Mouse (Mus musculus) stomach, embryonic 16.5 days (tissue): ENCODE measurements around the gene Sqstm1. TPM values are rescaled to one million over a fixed set of nuclear protein-coding genes. Genes with fewer than 3 reads are reported as not detected.
A peak's percentile ranks its signal among the peaks of the same experiment; 100 is the strongest.

Experiments
- ATAC-seq: fragments of 200-750 bp; cut with Nextera tagmentation; 2 replicates; pipeline ENCODE4 v1.8.0; 2017; ENCODE audit warnings: moderate number of reproducible peaks, moderate TSS enrichment; ENCODE audit not compliant: insufficient read depth, low FRiP score
- H3K27ac ChIP-seq: fragments of 300-500 bp; sonication (generic); 2 replicates; pipeline ENCODE4 v1.5.1; 2014; ENCODE audit warnings: low read length
- H3K27me3 ChIP-seq: fragments of 300-500 bp; sonication (generic); 2 replicates; pipeline ENCODE4 v1.6.1; 2014; ENCODE audit warnings: low read length, control low read depth, mixed read lengths; ENCODE audit not compliant: control insufficient read depth, insufficient read depth
- H3K36me3 ChIP-seq: fragments of 300-500 bp; sonication (generic); 2 replicates; pipeline ENCODE4 v1.6.1; 2014; ENCODE audit warnings: low read length; ENCODE audit not compliant: control insufficient read depth, insufficient read depth
- H3K4me1 ChIP-seq: fragments of 300-500 bp; sonication (generic); 2 replicates; pipeline ENCODE4 v1.6.1; 2014; ENCODE audit warnings: low read length, control low read depth, mixed read lengths; ENCODE audit not compliant: control insufficient read depth, insufficient read depth
- H3K4me2 ChIP-seq: fragments of 300-500 bp; sonication (generic); 2 replicates; pipeline ENCODE4 v1.6.1; 2014; ENCODE audit warnings: low read depth, low read length, mixed read lengths
- H3K4me3 ChIP-seq: fragments of 300-500 bp; sonication (generic); replicated peaks from 2 replicates; pipeline ENCODE4 v1.5.1; 2014; ENCODE audit warnings: mild to moderate bottlenecking, low read length
- H3K9ac ChIP-seq: fragments of 300-500 bp; sonication (generic); 2 replicates; pipeline ENCODE4 v1.6.1; 2014; ENCODE audit warnings: low read length
- H3K9me3 ChIP-seq: fragments of 300-500 bp; sonication (generic); replicated peaks from 2 replicates; pipeline ENCODE4 v1.6.1; 2016; ENCODE audit warnings: low read length, control low read depth; ENCODE audit not compliant: control insufficient read depth
- WGBS: fragments of 180-500 bp; shearing (Covaris S2); extraction: QIAGEN DNeasy Blood & Tissue Kit; methylation state at CpG from one replicate; pipeline ENCODE4 v1.1.7; 2014; 5-methylcytosine and 5-hydroxymethylcytosine counted together
- polyA plus RNA-seq: library from polyadenylated mRNA; unstranded; fragments of >200 nt; fragmentation: Nextera tagmentation; extraction: Ambion mirVana; gene quantifications from 2 replicates; pipeline ENCODE4 v1.2.1, GENCODE M21; 2015

Sqstm1 gene
- polyA plus RNA-seq, 1 experiment from 2014 or later = 202 TPM

GRCm38 (mm10) chr11:50203302-50203827 lies 7.3 kb downstream of the Sqstm1 start:
- H3K9me3 ChIP-seq = no peaks in the 10 kb centered on the region
- H3K27ac ChIP-seq = no peak overlapping the region
- H3K27me3 ChIP-seq = no peaks in the 10 kb centered on the region
- WGBS = 89% methylated on average over 9 of the region's 9 CpGs
- H3K4me1 ChIP-seq = no peaks in the 10 kb centered on the region
- no peak overlapping the region for H3K9ac ChIP-seq
- peaks cover 48% of the 10 kb centered on the region for H3K36me3 ChIP-seq
- H3K4me3 ChIP-seq = no peak overlapping the region
- no peak overlapping the region for H3K4me2 ChIP-seq
- ATAC-seq = no peak

- H3K9me3 ChIP-seq = no peaks in the 10 kb centered on the region
- no peak overlapping the region for H3K27ac ChIP-seq
- ATAC-seq = no peak
- H3K4me2 ChIP-seq = no peak overlapping the region
- H3K4me3 ChIP-seq = no peak overlapping the region
- no peaks in the 10 kb centered on the region for H3K27me3 ChIP-seq
- whole genome bisulfite sequencing = 89% methylated on average over 3 of the region's 3 CpGs
- peaks cover 48% of the 10 kb centered on the region for H3K36me3 ChIP-seq
- no peaks in the 10 kb centered on the region for H3K4me1 ChIP-seq
- H3K9ac ChIP-seq = no peak overlapping the region
These were observed 9.0 kb downstream of the Sqstm1 start for GRCm38 (mm10) chr11:50201590-50201989.

GRCm38 (mm10) chr11:50200613-50201012 lies 10.0 kb downstream of the Sqstm1 start:
- 81% methylated on average over 8 of the region's 8 CpGs for WGBS
- H3K27ac ChIP-seq = no peak overlapping the region

GRCm38 (mm10) chr11:50198916-50199315 lies 11.7 kb downstream of the Sqstm1 start:
- Histone ChIP-seq H3K27ac (no peak overlapping the region), H3K4me3 (no peak overlapping the region), H3K4me2 (no peak overlapping the region), H3K27me3 (no peaks in the 10 kb centered on the region), H3K4me1 (peaks cover 5% of the 10 kb centered on the region; the same call in 1 of the 2 replicates), H3K9ac (no peak overlapping the region), H3K36me3 (peaks cover 26% of the 10 kb centered on the region), H3K9me3 (no peaks in the 10 kb centered on the region)
- ATAC-seq = no peak
- WGBS = 88% methylated on average over 2 of the region's 2 CpGs

More at GRCm38 (mm10) chr11:50200613-50201012, 10.0 kb downstream of the Sqstm1 start:
- Histone ChIP-seq H3K4me3 (no peak overlapping the region), H3K4me1 (no peaks in the 10 kb centered on the region), H3K27me3 (no peaks in the 10 kb centered on the region), H3K9me3 (no peaks in the 10 kb centered on the region), H3K4me2 (no peak overlapping the region), H3K9ac (no peak overlapping the region), H3K36me3 (peaks cover 39% of the 10 kb centered on the region)
- no peak for ATAC-seq

GRCm38 (mm10) chr11:50198219-50198846 lies 12.3 kb downstream of the Sqstm1 start:
- Histone ChIP-seq H3K4me2 (no peak overlapping the region), H3K27me3 (no peaks in the 10 kb centered on the region), H3K36me3 (peaks cover 26% of the 10 kb centered on the region), H3K9ac (no peak overlapping the region), H3K4me3 (no peak overlapping the region), H3K4me1 (peaks cover 5% of the 10 kb centered on the region; the same call in 1 of the 2 replicates), H3K9me3 (no peaks in the 10 kb centered on the region), H3K27ac (no peak overlapping the region)
- WGBS = 89% methylated on average over 4 of the region's 5 CpGs
- ATAC-seq = no peak

GRCm38 (mm10) chr11:50197500-50197899 lies 13.1 kb downstream of the Sqstm1 start:
- Histone ChIP-seq H3K36me3 (peaks cover 26% of the 10 kb centered on the region), H3K4me2 (no peak overlapping the region), H3K9ac (no peak overlapping the region), H3K4me1 (peaks cover 5% of the 10 kb centered on the region; the same call in 1 of the 2 replicates), H3K4me3 (no peak overlapping the region), H3K9me3 (no peaks in the 10 kb centered on the region), H3K27me3 (no peaks in the 10 kb centered on the region), H3K27ac (no peak overlapping the region)
- 83% methylated on average over 4 of the region's 4 CpGs for WGBS
- ATAC-seq = no peak

DNA sequence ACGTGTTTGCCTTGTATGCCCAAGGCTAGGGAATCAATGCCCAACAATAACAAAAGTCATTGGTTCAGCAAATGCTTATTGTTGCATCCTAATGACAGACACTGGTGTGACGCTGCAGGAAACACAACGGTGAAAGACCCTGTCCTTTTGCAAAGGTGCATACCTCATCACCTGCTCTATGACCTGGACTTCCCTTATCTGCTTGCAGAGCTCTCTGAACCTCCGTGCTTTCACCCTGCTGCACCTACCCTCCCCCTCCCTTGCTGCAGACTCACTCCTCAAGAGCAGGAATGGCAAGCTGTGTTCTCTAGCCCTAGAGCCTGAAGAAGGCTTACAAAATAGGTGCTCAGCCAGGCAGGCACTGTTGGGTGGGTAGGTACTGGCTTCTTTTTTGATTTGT lies 15.8 kb downstream of the Sqstm1 start:
- Histone ChIP-seq H3K9ac (no peak overlapping the region), H3K4me1 (peaks cover 5% of the 10 kb centered on the region; the same call in 1 of the 2 replicates), H3K9me3 (no peaks in the 10 kb centered on the region), H3K27me3 (no peaks in the 10 kb centered on the region), H3K27ac (no peak overlapping the region), H3K36me3 (peaks cover 5% of the 10 kb centered on the region), H3K4me3 (no peak overlapping the region), H3K4me2 (no peak overlapping the region)
- 58% methylated on average over 4 of the region's 4 CpGs for WGBS
- ATAC-seq = peak; percentile 51; the same call in 1 of the 2 replicates

DNA sequence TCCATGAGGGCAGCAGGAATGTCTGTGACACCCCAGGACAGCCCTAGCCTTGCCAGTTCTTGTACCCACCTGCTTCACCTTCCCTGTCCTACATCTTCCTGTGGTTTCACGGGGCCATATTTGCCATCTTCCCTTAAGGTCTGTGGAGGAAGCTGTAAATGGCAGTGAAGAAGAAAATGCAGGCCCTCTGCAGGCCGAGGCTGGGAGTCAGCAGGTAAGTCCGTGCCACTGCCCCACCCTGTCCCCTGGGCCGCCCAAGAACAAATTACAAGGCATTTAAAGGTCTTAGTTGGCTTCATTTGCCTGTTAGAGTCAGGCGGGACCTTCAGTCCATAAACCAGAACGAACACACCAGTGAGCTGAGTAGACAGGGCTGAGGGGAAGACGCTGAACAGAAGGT lies 16.6 kb downstream of the Sqstm1 start:
- Histone ChIP-seq H3K36me3 (no peaks in the 10 kb centered on the region; the same call in none of the 2 replicates), H3K27me3 (no peaks in the 10 kb centered on the region), H3K9ac (no peak overlapping the region; the same call in 1 of the 2 replicates), H3K27ac (no peak overlapping the region), H3K9me3 (no peaks in the 10 kb centered on the region), H3K4me1 (peaks cover 5% of the 10 kb centered on the region; the same call in 1 of the 2 replicates), H3K4me3 (no peak overlapping the region), H3K4me2 (no peak overlapping the region)
- no peak for ATAC-seq
- WGBS = 73% methylated on average over 7 of the region's 7 CpGs

GRCm38 (mm10) chr11:50192278-50192677 lies 18.3 kb downstream of the Sqstm1 start:
- 82% methylated on average over 3 of the region's 3 CpGs for WGBS
- H3K36me3 ChIP-seq = no peaks in the 10 kb centered on the region
- H3K4me3 ChIP-seq = no peak overlapping the region
- no peak overlapping the region for H3K9ac ChIP-seq
- no peaks in the 10 kb centered on the region for H3K27me3 ChIP-seq
- H3K4me1 ChIP-seq = peaks cover 5% of the 10 kb centered on the region; the same call in 1 of the 2 replicates
- ATAC-seq = no peak
- no peaks in the 10 kb centered on the region for H3K9me3 ChIP-seq
- no peak overlapping the region for H3K27ac ChIP-seq
- H3K4me2 ChIP-seq = no peak overlapping the region
